Mouse (Mus musculus) liver, adult 2 months (tissue): ENCODE results near the gene B4galt1. TPM values are rescaled to one million over a fixed set of nuclear protein-coding genes. Genes with fewer than 3 reads are reported as not detected.

Experiments used
- DNase-seq: peaks from one replicate; pipeline ENCODE4 v3.0.0-alpha.2; 2011; ENCODE audit warnings: low read depth, low spot score; ENCODE audit errors: extremely low read depth
- H3K27ac ChIP-seq: fragments of 200-500 bp; replicated peaks from 2 replicates; pipeline ENCODE4 v1.5.1; 2012; ENCODE audit warnings: low read depth, mild to moderate bottlenecking, control low read depth, inconsistent platforms, low read length; ENCODE audit not compliant: insufficient read depth
- H3K27me3 ChIP-seq: fragments of 200-500 bp; 2 replicates; pipeline ENCODE4 v1.6.1; 2012; ENCODE audit warnings: mild to moderate bottlenecking, moderate library complexity, low read length, inconsistent platforms; ENCODE audit not compliant: control insufficient read depth, insufficient read depth
- H3K36me3 ChIP-seq: fragments of 200-500 bp; 2 replicates; pipeline ENCODE4 v1.6.1; 2012; ENCODE audit warnings: low read length, inconsistent platforms; ENCODE audit not compliant: control insufficient read depth, insufficient read depth
- H3K4me1 ChIP-seq: fragments of 200-500 bp; 2 replicates; pipeline ENCODE4 v1.6.1; 2011; ENCODE audit warnings: low read length; ENCODE audit not compliant: control insufficient read depth, insufficient read depth
- H3K4me3 ChIP-seq: fragments of 200-500 bp; 2 replicates; pipeline ENCODE4 v1.5.1; 2011; ENCODE audit warnings: low read depth, mild to moderate bottlenecking, control low read depth, low read length, moderate library complexity; ENCODE audit not compliant: insufficient read depth
- H3K79me2 ChIP-seq: fragments of 200-500 bp; 2 replicates; pipeline ENCODE4 v1.6.1; 2012; ENCODE audit warnings: inconsistent platforms, mild to moderate bottlenecking, low read length, moderate library complexity; ENCODE audit not compliant: control insufficient read depth, insufficient read depth
- H3K9ac ChIP-seq: fragments of 200-500 bp; 2 replicates; pipeline ENCODE4 v1.6.1; 2012; ENCODE audit warnings: low read depth, mild to moderate bottlenecking, control low read depth, inconsistent platforms, low read length
- CTCF ChIP-seq: fragments of 200-500 bp; IDR thresholded peaks from 2 replicates; pipeline ENCODE4 v1.5.1; 2011; ENCODE audit warnings: low read depth, low read length, control low read depth
- POLR2A ChIP-seq: fragments of 200-500 bp; IDR thresholded peaks from 2 replicates; pipeline ENCODE4 v1.6.1; 2011; ENCODE audit warnings: low read length, control low read depth; ENCODE audit not compliant: insufficient read depth; ENCODE audit errors: extremely low read depth
- WGBS: fragments of 180-500 bp; shearing (Covaris S2); methylation state at CpG from one replicate; pipeline ENCODE4 v1.1.7; 2018; 5-methylcytosine and 5-hydroxymethylcytosine counted together
- polyA plus RNA-seq: library from polyadenylated mRNA; depleted of rRNA; stranded (reverse); fragments of >200 nt; gene quantifications from 2 replicates; pipeline ENCODE4 v1.2.3, GENCODE M21; 2012
- total RNA-seq: library from RNA; depleted of rRNA; stranded (reverse); fragments of >200 nt; gene quantifications from 2 replicates; pipeline ENCODE4 v1.2.3, GENCODE M21; 2014

The B4galt1 gene
- total and polyA plus RNA-seq, 2 experiments: 11.0 to 28.1 TPM

DNA sequence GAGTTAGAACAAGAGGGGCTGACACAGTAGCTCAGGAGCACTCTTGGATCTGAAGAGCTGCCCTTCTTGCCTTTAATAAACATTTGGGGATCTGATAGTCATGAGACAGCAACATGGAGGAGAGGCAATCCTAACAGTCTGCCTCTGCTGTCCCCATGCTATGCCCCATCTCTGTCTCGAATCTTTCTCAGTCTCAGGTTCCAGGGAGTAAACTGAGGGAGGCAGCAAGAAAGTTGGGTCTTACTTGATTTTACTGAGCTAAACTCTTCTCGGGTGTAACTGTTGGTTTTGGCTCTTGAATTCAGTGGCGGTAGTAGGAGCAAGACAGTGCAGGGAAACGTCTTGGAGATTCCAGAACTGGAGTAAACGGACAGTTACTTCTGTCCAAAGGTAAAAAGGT lies 18.9 kb downstream of the B4galt1 start:
- Histone ChIP-seq H3K4me3 (no peak overlapping the region), H3K27ac (no peak overlapping the region), H3K36me3 (no peaks in the 10 kb centered on the region), H3K4me1 (peaks cover 30% of the 10 kb centered on the region), H3K79me2 (peaks cover 46% of the 10 kb centered on the region), H3K27me3 (no peaks in the 10 kb centered on the region), H3K9ac (no peak overlapping the region)
- TF ChIP-seq CTCF (no peak), POLR2A (no peak)
- DNase-seq: no peak
- 84% methylated on average over 5 of the region's 5 CpGs for WGBS

DNA sequence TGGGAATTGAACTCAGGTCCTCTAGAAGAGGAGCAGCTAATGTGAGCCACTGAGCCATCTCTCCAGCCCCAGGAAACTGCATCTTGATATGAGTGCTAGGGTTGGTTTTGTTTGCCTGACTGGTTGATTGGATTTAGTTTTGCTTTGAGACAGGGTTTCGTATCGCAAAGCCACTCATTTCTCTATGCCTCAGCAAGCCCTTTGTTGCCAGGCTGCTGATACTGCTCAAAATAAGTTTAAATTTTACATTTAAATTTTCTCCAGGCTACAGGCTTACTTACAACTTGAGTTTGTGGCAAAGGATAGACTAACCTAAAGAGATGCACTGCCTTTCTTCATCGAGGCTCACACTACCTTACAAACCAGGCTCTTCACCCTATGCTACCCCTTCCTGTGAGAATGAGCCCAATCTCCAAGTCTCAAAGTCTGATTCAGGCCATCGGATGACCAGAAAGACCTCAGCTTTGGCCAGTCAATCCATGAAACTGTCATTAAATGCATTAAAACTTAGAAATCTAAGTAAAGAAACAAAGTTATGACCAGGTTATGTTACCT lies 19.5 kb downstream of the B4galt1 start:
- H3K36me3 ChIP-seq: no peaks in the 10 kb centered on the region
- H3K9ac ChIP-seq: no peak overlapping the region
- no peaks in the 10 kb centered on the region for H3K27me3 ChIP-seq
- DNase-seq: no peak
- peaks cover 32% of the 10 kb centered on the region for H3K4me1 ChIP-seq
- TF ChIP-seq CTCF (no peak), POLR2A (no peak)
- H3K4me3 ChIP-seq: no peak overlapping the region
- H3K79me2 ChIP-seq: peaks cover 47% of the 10 kb centered on the region
- no peak overlapping the region for H3K27ac ChIP-seq
- 64% methylated on average over 4 of the region's 4 CpGs for WGBS

DNA sequence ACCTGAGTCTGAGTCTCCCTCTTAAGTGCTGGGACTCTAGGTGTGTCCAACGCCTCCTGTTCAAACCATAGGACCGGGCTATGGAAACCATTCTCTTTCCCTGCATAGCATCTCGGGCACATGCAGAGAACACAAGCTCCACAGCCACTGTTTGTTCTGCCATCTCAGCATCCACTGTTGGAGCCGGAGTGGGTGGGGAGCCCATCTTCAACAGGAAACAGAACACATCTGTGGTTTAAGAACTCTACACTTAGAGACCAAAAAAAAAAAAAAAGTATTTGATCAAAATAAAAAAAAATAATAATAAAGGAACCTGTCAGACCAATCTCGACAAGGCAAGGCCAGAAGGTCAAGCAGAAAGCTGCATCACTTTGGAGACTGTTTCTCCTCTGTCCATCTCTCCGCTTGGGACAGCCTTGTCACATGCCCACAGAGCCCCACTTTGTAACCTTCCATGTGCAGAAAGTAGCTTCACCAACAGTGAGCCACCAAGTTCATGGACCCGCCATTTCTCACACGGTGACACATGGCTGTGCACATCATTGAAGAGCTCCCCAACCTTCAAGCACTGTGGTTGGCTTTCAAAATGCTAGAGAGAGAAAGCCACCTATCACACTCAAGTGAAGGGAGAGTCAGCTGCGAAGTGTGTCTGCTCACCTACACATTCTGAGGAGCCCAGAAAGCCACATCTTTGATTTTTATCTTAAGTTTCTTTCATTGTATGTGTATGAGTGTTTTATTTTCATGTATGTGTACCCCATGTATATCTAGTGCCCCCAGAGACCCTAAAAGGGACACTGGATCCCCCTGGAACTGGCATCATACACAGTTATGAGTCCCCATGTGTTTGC lies 20.2 kb downstream of the B4galt1 start:
- TF ChIP-seq CTCF (no peak), POLR2A (no peak)
- no peak for DNase-seq
- H3K27me3 ChIP-seq: no peaks in the 10 kb centered on the region
- H3K36me3 ChIP-seq: no peaks in the 10 kb centered on the region
- H3K4me3 ChIP-seq: no peak overlapping the region
- H3K79me2 ChIP-seq: peaks cover 42% of the 10 kb centered on the region
- no peak overlapping the region for H3K27ac ChIP-seq
- WGBS: 90% methylated on average over 9 of the region's 9 CpGs
- H3K4me1 ChIP-seq: peaks cover 27% of the 10 kb centered on the region
- no peak overlapping the region for H3K9ac ChIP-seq

DNA sequence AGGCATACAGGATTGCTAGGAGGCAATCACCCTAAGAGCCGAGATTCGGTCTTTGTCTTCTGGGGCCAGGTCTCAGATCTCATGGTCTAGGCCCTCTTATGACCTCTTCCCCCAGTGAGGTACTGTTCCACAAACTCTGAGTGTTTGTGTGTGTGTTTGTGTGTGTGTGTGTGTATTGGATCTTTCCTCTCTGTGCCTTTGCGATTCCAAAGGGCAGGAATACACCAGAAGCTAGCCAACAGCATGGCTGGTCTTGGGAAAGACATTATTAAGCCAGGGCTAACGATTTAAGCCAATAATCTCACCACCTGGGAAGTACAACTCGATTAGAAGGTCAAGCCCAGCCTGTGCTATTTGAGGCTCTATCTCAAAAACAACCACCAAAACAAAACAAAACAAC lies 23.3 kb downstream of the B4galt1 start:
- peak; percentile 96 for DNase-seq
- H3K79me2 ChIP-seq: peaks cover 61% of the 10 kb centered on the region
- H3K4me1 ChIP-seq: peaks cover 27% of the 10 kb centered on the region
- no peak overlapping the region for H3K9ac ChIP-seq
- H3K4me3 ChIP-seq: no peak overlapping the region
- no peak for TF ChIP-seq POLR2A
- TF ChIP-seq CTCF: no peak
- no peaks in the 10 kb centered on the region for H3K27me3 ChIP-seq
- 21% methylated on average over 5 of the region's 5 CpGs for WGBS
- peak overlapping the region; percentile 79 for H3K27ac ChIP-seq
- peaks cover 5% of the 10 kb centered on the region; the same call in 1 of the 2 replicates for H3K36me3 ChIP-seq

DNA sequence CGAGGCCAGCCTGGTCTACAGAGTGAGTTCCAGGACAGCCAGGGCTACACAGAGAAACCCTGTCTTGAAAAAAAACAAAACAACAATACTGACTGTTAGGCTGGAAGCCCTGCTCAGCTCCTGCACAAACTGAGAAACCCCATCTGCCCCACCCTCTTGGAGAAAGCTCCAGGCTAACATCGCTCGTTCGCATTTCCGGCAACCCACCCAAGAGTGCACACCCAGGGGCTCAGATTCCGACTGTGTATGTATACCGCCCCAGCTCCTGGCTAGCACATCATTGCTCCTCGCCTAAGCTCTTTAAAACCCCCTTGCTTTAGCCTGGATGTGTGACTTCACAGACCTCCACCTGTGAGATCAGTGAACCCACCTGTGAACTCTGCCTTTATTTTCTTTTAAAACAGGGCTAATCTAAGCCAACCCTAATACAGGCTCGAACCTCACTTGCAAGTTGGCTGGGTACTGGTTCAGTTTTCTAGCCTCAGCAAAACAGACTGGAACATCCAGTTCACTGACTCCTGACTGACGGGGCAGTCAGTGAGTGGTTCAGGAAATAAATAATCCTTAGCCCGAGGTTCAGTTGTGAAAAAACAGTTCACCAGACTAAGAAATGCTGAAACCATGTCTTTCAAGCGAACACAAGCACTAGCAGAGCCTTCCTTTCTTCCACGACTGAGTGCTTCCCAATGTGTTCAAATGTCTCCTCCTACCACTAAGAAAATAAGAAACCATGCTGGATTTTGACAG lies 24.0 kb downstream of the B4galt1 start:
- H3K9ac ChIP-seq: no peak overlapping the region
- 65% methylated on average over 13 of the region's 13 CpGs for WGBS
- H3K27me3 ChIP-seq: no peaks in the 10 kb centered on the region
- H3K4me1 ChIP-seq: peaks cover 27% of the 10 kb centered on the region
- DNase-seq: peak; percentile 63
- H3K4me3 ChIP-seq: no peak overlapping the region
- H3K27ac ChIP-seq: peak overlapping the region; percentile 79
- peaks cover 54% of the 10 kb centered on the region for H3K79me2 ChIP-seq
- TF ChIP-seq POLR2A (no peak), CTCF (no peak)
- peaks cover 5% of the 10 kb centered on the region; the same call in 1 of the 2 replicates for H3K36me3 ChIP-seq
